Mouse (Mus musculus): ENCODE measurements around the gene Kcnma1.

Kcnma1 gene

DNA sequence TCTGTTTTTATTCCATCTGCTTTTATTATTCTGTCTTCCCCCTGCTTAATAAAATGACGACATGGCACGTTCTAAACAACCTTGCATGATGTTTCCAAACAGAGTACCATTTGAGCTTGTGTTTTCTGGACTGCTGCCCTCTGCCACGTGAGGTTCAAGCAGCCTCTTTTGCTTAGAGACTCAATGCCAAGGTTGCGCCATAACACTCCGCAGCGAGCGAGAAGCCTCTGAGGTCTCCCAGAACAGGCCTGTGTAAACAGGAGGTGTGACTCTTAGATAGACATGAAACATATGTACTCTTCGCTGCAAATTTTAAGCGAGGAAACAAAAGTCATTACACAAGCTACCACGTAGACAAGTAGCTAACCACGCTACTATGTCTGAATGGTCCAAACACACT lies 55.2 kb downstream of the Kcnma1 start:
- no peak for DNase-seq

DNA sequence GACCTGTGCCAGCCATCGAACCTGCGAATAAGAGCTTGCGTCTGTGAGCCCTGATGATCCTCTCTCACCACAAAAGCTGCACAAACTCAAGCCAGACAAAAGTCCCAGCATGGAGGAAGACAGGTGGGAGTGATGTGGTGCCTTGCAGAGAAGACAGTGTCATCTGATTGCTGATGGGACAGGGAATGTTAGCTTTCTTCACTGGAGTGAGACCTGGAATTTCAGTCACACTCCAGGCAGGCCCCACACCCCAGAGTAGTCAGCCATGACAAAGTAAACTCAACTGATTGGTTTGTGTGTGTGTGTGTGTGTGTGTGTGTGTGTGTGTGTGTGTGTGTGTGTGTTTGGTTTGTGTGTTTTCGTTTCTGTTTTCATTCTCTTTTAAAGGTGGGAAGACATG lies 57.0 kb downstream of the Kcnma1 start:
- no peak for DNase-seq

DNA sequence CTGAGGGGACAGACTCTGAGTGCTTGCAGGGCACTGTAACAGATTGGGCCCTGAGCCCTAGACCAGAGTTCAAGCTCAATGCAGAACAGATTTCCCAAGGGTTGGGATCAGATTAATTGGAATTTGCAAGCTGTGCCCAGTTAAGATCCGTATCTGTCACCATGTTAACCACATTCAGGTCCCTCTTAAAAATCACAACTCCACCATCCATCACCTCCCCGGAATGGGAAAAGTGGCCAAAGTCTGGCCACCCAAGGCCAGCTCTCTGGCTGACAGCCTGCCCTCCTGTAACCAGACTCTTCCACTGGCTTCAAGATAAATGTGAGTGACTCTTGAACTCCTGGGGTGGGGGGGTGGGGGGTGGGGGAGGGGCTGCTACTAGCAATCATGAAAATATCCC lies 70.4 kb downstream of the Kcnma1 start:
- DNase-seq, result peak; percentile 8

GRCm38 (mm10) chr14:23943152-23943551 lies 71.1 kb downstream of the Kcnma1 start:
- DNase-seq, result peak; percentile 25

- no peak for DNase-seq
Observed at GRCm38 (mm10) chr14:23942103-23942502, 72.2 kb downstream of the Kcnma1 start.

DNA sequence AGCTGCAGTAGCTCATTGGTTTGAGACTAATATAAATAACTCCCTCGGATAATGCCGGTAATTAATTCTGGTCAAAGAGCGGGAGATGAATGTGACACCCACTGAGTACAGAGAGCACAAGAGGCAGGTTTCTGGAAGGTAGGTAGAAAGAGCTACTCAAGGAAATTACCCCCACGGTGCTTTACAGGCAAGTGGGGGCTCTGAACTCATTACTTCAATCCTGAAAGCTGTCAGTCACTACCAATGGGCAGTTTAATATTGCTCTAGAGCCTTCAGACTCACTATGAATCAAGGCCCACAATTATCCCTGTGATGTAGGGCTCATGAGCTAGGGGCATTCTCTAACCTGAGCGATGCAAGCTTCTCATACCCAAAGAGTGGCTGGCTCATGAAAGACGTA lies 79.3 kb downstream of the Kcnma1 start:
- no peak for DNase-seq

DNA sequence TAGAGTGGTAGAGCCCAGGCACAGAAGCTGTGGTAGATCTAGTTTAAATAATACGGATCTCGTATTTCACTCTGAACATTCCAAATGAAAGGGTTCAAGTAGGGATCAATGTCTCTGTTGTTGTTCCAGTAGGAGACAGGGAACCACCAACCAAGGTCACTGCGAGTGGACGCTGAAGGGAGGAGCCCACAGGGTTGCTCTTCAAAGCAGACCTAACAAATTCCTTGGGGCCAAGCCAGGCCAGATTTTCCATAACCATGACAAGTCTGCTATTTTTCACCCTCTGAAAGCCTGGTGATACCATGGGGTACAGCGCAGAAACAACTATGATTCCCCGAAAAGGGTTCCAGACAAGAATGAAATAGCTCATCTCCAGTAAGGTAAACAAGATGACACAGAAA lies 82.6 kb downstream of the Kcnma1 start:
- no peak for DNase-seq

- no peak for DNase-seq
Observed at GRCm38 (mm10) chr14:23929168-23929567, 85.1 kb downstream of the Kcnma1 start.

DNA sequence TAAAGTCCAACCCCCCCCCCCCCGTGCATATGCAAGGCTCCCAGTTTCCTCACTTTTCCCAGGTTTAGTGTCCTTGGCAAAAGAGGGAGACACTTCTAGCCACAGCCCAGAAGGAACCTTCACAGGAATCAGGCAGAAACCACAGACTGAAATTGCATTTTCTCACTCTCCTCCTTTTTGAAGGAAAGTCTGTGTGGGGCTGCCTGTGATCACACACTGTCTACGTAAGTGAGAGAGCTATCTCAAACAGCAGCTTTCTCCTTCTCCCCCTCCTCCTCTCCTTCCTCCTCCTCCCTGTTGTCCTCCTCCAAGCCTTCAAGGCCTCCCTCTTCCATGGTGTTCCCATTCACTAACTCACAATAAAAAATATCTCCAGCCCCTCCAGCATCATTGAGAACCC lies 90.9 kb downstream of the Kcnma1 start:
- no peak for DNase-seq

DNA sequence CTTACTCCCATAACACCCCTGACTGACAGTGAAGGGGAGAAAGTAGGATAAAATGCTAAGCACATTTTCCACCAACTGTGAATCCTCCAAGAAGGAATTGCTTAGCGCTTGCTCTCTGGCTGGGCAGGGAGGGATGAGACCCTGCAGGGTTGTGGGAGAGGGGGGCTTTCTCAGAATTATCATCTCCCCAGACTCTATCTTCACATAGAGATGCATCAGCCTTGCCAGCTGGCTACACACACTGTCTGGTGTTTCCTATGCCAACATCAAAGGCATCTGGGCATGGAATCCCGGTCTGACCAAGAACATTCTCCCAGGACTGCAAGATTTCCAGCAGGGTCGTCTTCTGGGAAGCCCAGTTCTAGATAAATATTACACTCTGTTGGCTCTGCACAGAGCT lies 91.5 kb downstream of the Kcnma1 start:
- DNase-seq, result no peak

- DNase-seq, result no peak
Observed at GRCm38 (mm10) chr14:23911108-23911629, 103.1 kb downstream of the Kcnma1 start.

DNA sequence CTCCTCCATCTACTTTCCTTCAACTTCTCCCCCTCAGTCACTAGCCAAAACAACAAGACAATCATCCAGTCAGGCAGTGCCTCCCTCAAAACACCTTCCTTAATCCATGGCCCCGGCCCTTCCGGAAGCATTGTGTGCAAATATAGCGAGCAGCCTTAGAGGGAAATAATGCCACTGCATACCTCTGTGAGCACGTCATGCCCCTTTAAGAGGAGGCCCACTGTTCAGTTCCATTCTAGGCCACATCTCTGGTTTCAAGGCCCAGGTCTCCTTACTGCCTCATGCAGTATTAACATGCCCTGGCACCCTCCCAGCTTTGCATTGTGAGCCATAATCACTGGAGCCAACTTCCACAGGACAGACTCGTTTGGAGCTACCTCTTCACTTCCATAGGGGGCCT lies 105.7 kb downstream of the Kcnma1 start:
- DNase-seq, result no peak

- peak; percentile 52 for DNase-seq
Observed at GRCm38 (mm10) chr14:23902636-23903279, 111.5 kb downstream of the Kcnma1 start.

DNA sequence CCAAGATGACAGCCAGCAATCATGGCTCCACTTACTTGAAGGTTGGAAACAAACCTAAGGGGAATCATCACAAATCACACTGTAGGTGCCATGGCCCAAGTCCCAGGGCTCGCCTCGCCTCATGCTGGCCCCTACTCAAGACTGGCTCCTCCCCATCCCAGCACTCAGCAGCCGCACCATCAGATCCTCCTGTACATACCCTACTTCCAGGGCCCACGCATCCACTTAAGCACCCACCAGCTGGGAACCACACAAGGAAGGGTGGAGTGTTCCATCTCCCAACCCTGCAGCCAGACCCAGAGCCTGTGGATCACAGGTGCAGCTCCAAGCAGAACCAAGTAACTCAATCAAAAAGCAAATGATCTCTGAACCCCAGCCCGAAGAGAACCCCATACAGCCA lies 114.8 kb downstream of the Kcnma1 start:
- DNase-seq, result no peak

- DNase-seq, result no peak
Observed at GRCm38 (mm10) chr14:23897815-23898214, 116.5 kb downstream of the Kcnma1 start.

GRCm38 (mm10) chr14:23896036-23896435 lies 118.3 kb downstream of the Kcnma1 start:
- DNase-seq, result no peak

DNA sequence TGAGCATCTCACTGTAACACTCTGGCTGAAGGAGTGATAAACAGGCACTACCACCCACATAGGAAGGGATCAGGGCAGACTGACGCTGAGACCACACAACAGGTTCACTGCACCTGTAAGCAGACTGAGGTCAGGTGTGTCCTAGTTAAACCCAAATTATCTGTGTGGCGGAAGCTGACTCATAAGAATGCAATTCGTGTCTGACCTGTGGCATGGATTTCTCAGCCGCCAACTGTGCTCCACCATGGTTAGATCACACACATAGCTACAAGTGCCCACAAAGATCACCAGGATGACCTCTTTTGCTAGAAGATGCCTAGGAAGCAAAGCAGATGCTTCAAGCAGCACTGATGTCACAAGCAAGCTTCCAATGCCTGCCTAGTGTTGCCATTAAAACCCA lies 128.2 kb downstream of the Kcnma1 start:
- DNase-seq, result no peak

DNA sequence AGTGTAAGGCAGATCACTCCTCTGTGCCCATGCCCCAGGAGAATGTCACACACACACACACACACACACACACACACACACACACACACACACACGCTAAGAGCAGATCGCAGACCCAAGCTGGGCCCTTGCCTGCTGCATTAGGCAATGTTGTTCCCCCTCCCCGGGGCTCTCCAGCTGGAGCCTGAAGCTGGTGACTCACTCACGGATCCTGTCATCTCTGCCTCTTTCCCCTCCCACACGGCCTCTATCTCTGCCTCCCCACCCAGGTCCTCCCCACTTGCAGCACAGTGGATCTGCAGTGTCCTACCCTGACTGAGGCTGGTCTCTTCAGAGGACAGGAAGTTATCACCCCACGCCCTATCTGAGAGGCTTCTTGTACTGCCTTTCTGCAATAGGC lies 128.8 kb downstream of the Kcnma1 start:
- DNase-seq, result no peak

GRCm38 (mm10) chr14:23885071-23885470 lies 129.2 kb downstream of the Kcnma1 start:
- DNase-seq, result no peak

GRCm38 (mm10) chr14:23882001-23882400 lies 132.3 kb downstream of the Kcnma1 start:
- no peak for DNase-seq

DNA sequence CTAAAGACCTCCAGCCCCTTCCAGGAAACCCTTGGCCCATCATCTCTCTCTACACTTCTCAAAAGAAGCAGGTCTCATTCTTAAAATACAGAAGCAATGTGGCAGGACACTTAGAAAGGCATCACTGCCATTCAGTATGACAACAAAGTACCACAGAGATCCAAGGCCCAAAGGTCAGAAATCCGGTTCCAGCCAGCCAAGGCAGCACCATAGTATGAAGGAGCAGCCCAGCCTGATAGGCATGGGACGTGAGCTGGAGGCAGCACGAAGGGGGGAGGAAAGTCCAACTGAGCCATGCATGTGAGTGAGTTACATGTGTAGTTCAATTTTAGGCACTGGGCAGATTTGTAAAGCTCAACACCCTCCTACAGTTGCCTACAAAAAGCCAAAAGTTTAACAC lies 135.0 kb downstream of the Kcnma1 start:
- no peak for DNase-seq

DNA sequence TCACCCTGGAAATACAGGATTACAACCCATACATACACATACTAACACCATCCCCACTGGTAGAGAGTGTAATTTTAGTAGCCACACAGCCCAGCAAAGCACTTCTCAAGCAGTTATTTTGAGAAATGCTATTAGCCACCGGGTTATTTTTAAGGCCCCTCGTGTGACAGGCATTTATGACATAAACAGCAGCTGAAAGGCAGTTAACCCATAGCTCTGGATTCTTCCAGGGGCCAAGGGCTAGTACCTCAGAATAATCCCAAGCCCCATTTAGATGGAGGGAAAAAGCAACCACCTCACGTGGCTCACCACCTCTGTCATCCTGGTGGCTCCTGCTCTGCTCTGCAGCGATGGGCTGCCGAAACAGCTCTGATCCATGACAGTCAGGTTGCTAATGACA lies 136.7 kb downstream of the Kcnma1 start:
- DNase-seq, result no peak

DNA sequence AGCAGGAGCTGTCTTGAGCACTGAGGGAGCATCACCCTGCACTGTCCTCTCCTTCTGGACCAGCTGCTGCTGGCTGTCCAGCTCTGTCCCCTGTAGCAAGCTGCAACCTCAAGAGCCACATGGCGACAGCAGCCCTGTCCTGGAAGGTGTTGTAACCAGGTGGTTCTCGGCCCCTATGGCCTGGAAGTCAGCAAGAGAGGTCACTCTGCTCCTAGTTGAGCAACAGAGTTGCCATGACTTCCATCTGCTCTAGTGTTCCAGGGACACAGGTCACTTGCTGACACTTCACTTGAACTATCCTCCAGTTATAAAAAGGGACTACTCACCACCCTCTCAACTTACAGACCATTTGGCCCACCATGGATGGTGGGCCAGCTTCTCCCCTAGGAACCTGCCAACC lies 139.7 kb downstream of the Kcnma1 start:
- DNase-seq, result no peak

- no peak for DNase-seq
Observed at GRCm38 (mm10) chr14:23857034-23857433, 157.3 kb downstream of the Kcnma1 start.

DNA sequence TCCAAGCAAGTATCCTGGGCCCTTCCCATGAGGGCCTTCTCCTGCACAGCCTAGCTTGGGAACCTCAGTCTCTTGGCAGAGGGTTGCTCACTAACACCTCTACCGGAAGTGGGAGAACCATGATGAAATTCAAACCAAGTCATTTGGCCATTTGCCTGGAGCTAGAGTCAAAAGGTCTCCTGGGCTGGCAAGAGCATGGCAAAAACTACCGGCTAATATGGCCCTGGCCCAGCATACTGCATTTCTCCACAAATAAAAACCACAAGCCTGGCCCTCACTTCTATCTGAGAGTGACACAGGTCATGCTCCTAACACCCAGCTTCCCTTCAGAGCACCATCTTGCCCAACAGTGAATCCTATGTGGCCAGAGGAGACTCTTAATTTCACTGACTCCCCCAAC lies 159.3 kb downstream of the Kcnma1 start:
- DNase-seq, result no peak

All from embryo, embryonic 11 days (tissue).